Mouse (Mus musculus): ENCODE results near the gene Apopt1. TPM values are rescaled to one million over a fixed set of nuclear protein-coding genes. Genes with fewer than 3 reads are reported as not detected.

Gene Apopt1
- polyA plus RNA-seq, 1 experiment from 2014 or later: 47.2 TPM

DNA sequence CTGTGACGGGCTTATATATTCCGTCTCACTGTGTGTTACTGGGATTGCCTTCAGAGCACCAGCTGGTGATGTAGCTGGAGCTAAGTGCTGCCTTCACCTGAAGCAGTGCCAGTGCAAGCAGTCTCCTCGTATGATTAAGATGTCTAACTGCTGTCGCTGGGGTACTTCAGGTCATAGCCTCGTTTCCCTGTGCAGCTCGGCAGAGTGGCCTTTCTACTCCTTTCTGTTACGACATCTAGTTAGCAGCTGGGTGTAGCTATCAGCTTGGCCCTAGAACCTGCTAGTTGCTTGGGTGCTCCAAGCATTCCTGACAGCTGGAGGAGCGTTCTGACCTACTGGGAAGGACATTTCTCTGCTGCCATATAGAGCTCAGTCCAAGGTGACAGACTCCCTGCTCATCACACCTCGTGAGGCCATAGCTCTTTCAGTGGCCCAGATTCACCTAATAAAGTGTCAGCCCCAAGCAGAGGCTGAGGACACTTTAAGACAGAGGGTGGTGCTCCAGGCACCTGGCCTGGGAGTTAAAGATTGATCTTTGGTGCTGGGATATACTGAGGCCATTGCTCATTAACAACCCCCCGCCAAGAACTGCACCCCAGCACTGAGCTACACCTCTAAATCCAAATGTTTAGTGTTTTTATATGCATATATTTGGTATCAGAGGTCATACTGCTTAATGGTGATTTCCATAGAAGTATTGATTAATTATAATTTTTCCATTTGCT is 87.6 kb downstream of the Apopt1 start:
- WGBS: 84% methylated on average over 10 of the region's 10 CpGs
- H3K27ac ChIP-seq (ENCODE audit: low read length): no peak overlapping the region
- H3K9me3 ChIP-seq (ENCODE audit: control insufficient read depth, low read length): no peaks in the 10 kb centered on the region
- H3K4me1 ChIP-seq (replicated peaks; ENCODE audit: control insufficient read depth, insufficient read depth, low read length): no peaks in the 10 kb centered on the region
- ATAC-seq: no peak
- H3K27me3 ChIP-seq (replicated peaks; ENCODE audit: control insufficient read depth, insufficient read depth, low read length): no peaks in the 10 kb centered on the region
- no peak overlapping the region for H3K4me2 ChIP-seq (ENCODE audit: low read length)
- peaks cover 4% of the 10 kb centered on the region; the same call in 1 of the 2 replicates for H3K36me3 ChIP-seq (ENCODE audit: control insufficient read depth, insufficient read depth)
- H3K9ac ChIP-seq (replicated peaks; ENCODE audit: low read depth, low read length): no peak overlapping the region
- H3K4me3 ChIP-seq (replicated peaks; ENCODE audit: low read length): no peak overlapping the region

DNA sequence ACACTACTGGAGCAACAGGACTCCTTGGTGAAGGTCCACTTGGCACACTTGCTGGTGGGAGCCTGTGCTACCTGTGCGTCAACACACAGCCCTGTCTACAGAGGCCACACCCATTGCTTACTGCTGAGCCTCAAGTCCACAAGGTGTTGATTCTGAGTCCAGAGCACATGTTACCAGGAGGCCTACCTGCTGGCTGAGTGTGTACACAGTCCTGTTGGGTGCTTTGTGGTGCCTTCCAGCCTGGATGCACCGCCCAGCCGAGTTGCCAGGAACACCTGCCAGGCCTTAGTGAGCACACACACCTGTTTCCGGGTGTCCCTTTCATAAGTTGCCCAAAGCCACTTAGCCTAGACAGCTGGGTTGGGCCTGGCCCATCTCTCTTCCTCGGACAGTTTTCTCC is 90.5 kb downstream of the Apopt1 start:
- no peaks in the 10 kb centered on the region for H3K27me3 ChIP-seq (replicated peaks; ENCODE audit: control insufficient read depth, insufficient read depth, low read length)
- H3K4me3 ChIP-seq (replicated peaks; ENCODE audit: low read length): no peak overlapping the region
- H3K9me3 ChIP-seq (ENCODE audit: control insufficient read depth, low read length): no peaks in the 10 kb centered on the region
- H3K9ac ChIP-seq (replicated peaks; ENCODE audit: low read depth, low read length): no peak overlapping the region
- no peaks in the 10 kb centered on the region for H3K4me1 ChIP-seq (replicated peaks; ENCODE audit: control insufficient read depth, insufficient read depth, low read length)
- no peak overlapping the region for H3K27ac ChIP-seq (ENCODE audit: low read length)
- H3K36me3 ChIP-seq (ENCODE audit: control insufficient read depth, insufficient read depth): peaks cover 16% of the 10 kb centered on the region
- H3K4me2 ChIP-seq (ENCODE audit: low read length): no peak overlapping the region
- 88% methylated on average over 5 of the region's 5 CpGs for WGBS
- no peak for ATAC-seq

Other genes starting within 250 kb of the Apopt1 start
- gene Gm266, start 227.4 kb upstream of the Apopt1 start, polyA plus RNA-seq (2015; fragmentation: Nextera tagmentation; extraction: Ambion mirVana): 0.23 and 1.1 TPM in 2 replicates
- 549 and 607 TPM in 2 replicates for gene Eif5, start 175.2 kb upstream of the Apopt1 start, polyA plus RNA-seq (2015; fragmentation: Nextera tagmentation; extraction: Ambion mirVana)
- 45.0 and 49.2 TPM in 2 replicates for gene Mark3, start 138.7 kb upstream of the Apopt1 start, polyA plus RNA-seq (2015; fragmentation: Nextera tagmentation; extraction: Ambion mirVana)
- gene Ckb, start 40.9 kb upstream of the Apopt1 start, polyA plus RNA-seq (2015; fragmentation: Nextera tagmentation; extraction: Ambion mirVana): 1,407 and 1,413 TPM in 2 replicates
- gene Trmt61a, start 35.2 kb upstream of the Apopt1 start, polyA plus RNA-seq (2015; fragmentation: Nextera tagmentation; extraction: Ambion mirVana): 9.8 and 12.6 TPM in 2 replicates
- gene Bag5, start within 50 bp of the Apopt1 start, polyA plus RNA-seq (2015; fragmentation: Nextera tagmentation; extraction: Ambion mirVana): 70.8 and 71.5 TPM in 2 replicates
- gene Klc1, start 45.6 kb downstream of the Apopt1 start, polyA plus RNA-seq (2015; fragmentation: Nextera tagmentation; extraction: Ambion mirVana): 460 and 493 TPM in 2 replicates
- 3.3 and 4.5 TPM in 2 replicates for gene Xrcc3, start 100.6 kb downstream of the Apopt1 start, polyA plus RNA-seq (2015; fragmentation: Nextera tagmentation; extraction: Ambion mirVana)
- gene Zfyve21, start 100.9 kb downstream of the Apopt1 start, polyA plus RNA-seq (2015; fragmentation: Nextera tagmentation; extraction: Ambion mirVana): 37.6 and 40.1 TPM in 2 replicates
- 21.8 and 23.5 TPM in 2 replicates for gene Ppp1r13b, start 194.8 kb downstream of the Apopt1 start, polyA plus RNA-seq (2015; fragmentation: Nextera tagmentation; extraction: Ambion mirVana)

All from forebrain, embryonic 16.5 days (tissue).